Mouse (Mus musculus): ENCODE results near the gene Sptbn4.

DNA sequence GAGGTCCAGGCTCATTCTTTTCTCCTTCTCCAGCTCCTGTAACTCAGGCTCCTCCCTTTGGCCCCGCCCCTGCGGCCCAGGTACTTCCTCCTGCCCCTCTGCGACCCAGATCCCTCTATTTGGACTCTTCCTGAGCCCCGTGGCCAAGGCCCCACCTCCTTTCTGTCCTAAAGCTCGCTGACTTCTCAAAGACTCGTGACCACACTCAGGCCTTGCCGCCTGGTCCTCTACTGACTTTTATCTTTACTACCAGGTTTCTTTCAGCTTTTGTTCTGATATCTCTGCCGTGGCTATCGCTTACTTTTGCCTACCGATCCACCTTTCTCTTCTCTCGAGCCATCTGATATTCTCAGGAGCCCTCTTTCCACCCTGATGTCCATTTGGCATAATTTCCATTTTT lies 79.5 kb downstream of the Sptbn4 start:
- TF ChIP-seq CTCF (IDR thresholded peaks at IDR 0.05; ENCODE audit: low read depth) (no peak), EP300 (IDR thresholded peaks at IDR 0.05; ENCODE audit: low read depth) (no peak)
